9 mouse cellular contexts compared by ENCODE assay signal in genomic region chr7:46796779-46797178, GRCm38 (mm10). TPM values are rescaled to one million over a fixed set of nuclear protein-coding genes. Genes with fewer than 3 reads are reported as not detected.
A peak's percentile ranks its signal among the peaks of the same experiment; 100 is the strongest.
DNase-seq lines count a peak whose midpoint lies in the region; ATAC-seq and TF ChIP-seq lines count a peak whose summit lies in the region.
"Had no signal": no experiment of that assay in that cellular context is flagged by ENCODE, and none has a peak within 500 bp of the region (broad histone marks: within the 10 kb centered on the region; RNA-seq: fewer than 3 reads in every experiment).

No protein-coding gene starts in this region.

- no peak overlapping the region for H3K27ac ChIP-seq in lung, postnatal 0 days (ENCODE audit: low read length)
- H3K27ac ChIP-seq in embryonic fibroblast, embryonic 13.5 days (ENCODE audit: insufficient read depth, low read length), result no peak overlapping the region
- H3K27ac ChIP-seq in limb, embryonic 13.5 days, result no peak overlapping the region
- no peak overlapping the region for H3K27ac ChIP-seq in stomach, embryonic 14.5 days (ENCODE audit: low read length)

- peaks cover 10% of the 10 kb centered on the region; the same call in 1 of the 2 replicates for H3K4me1 ChIP-seq in lung, postnatal 0 days (ENCODE audit: insufficient read depth, low read depth, low read length)
- peaks cover 9% of the 10 kb centered on the region for H3K4me1 ChIP-seq in embryonic fibroblast, embryonic 13.5 days (ENCODE audit: control insufficient read depth, insufficient read depth, low read length)
- peaks cover 25% of the 10 kb centered on the region for H3K4me1 ChIP-seq in limb, embryonic 13.5 days
- peaks cover 7% of the 10 kb centered on the region for H3K4me1 ChIP-seq in stomach, embryonic 14.5 days (ENCODE audit: control insufficient read depth, insufficient read depth, low read length)

- H3K4me2 ChIP-seq in lung, postnatal 0 days (replicated peaks; ENCODE audit: low read depth, low read length), result peak overlapping the region; percentile 96
- H3K4me2 ChIP-seq in limb, embryonic 13.5 days (replicated peaks), result peak overlapping the region; percentile 92
- peak overlapping the region; percentile 83 for H3K4me2 ChIP-seq in stomach, embryonic 14.5 days (replicated peaks; ENCODE audit: low read depth, low read length)

- intact Hi-C loops in left cerebral cortex, postnatal 4 days (cut with DNase I), result no loop called here

- no peak for TF ChIP-seq POLR2A in embryonic fibroblast, embryonic 13.5 days (IDR thresholded peaks at IDR 0.05; ENCODE audit: low read depth, low read length)

- no peaks in the 10 kb centered on the region for H3K27me3 ChIP-seq in lung, postnatal 0 days (replicated peaks; ENCODE audit: insufficient read depth, low read length)
- no peaks in the 10 kb centered on the region for H3K27me3 ChIP-seq in limb, embryonic 13.5 days
- H3K27me3 ChIP-seq in stomach, embryonic 14.5 days (ENCODE audit: control insufficient read depth, insufficient read depth, low read length), result no peaks in the 10 kb centered on the region

- no peaks in the 10 kb centered on the region for H3K9me3 ChIP-seq in lung, postnatal 0 days (ENCODE audit: low read length)
- no peaks in the 10 kb centered on the region for H3K9me3 ChIP-seq in limb, embryonic 13.5 days
- H3K9me3 ChIP-seq in stomach, embryonic 14.5 days (ENCODE audit: control insufficient read depth, low read depth, low read length), result no peaks in the 10 kb centered on the region

- ATAC-seq in lung, postnatal 0 days, result no peak
- no peak for ATAC-seq in limb, embryonic 13.5 days (ENCODE audit: low FRiP score, low read depth)
- no peak for ATAC-seq in stomach, embryonic 14.5 days (ENCODE audit: insufficient number of reproducible peaks, insufficient read depth, low FRiP score, low read depth)
- ATAC-seq in erythroid progenitor cell, adult 5-6 weeks (replicated peaks; ENCODE audit: low FRiP score, poor library complexity, severe bottlenecking), result no peak

- 44% methylated on average over 6 of the region's 6 CpGs for WGBS in lung, postnatal 0 days
- WGBS in limb, embryonic 13.5 days, result 54% methylated on average over 6 of the region's 6 CpGs
- 52% methylated on average over 6 of the region's 6 CpGs for WGBS in stomach, embryonic 14.5 days

- H3K9ac ChIP-seq in lung, postnatal 0 days (replicated peaks; ENCODE audit: low read depth), result peak overlapping the region; percentile 84; the same call in 1 of the 2 replicates
- peak overlapping the region; percentile 89 for H3K9ac ChIP-seq in limb, embryonic 13.5 days
- H3K9ac ChIP-seq in stomach, embryonic 14.5 days (replicated peaks; ENCODE audit: low read depth, low read length), result peak overlapping the region; percentile 90; the same call in 1 of the 2 replicates

- TF ChIP-seq CTCF in lung, postnatal 0 days (IDR thresholded peaks at IDR 0.05), result no peak
- TF ChIP-seq CTCF in embryonic fibroblast, embryonic 13.5 days (IDR thresholded peaks at IDR 0.05; ENCODE audit: borderline replicate concordance, insufficient read depth, low read length), result no peak

- H3K36me3 ChIP-seq in lung, postnatal 0 days (ENCODE audit: insufficient read depth, low read length), result peaks cover 8% of the 10 kb centered on the region; the same call in 1 of the 2 replicates
- H3K36me3 ChIP-seq in limb, embryonic 13.5 days, result peaks cover 16% of the 10 kb centered on the region
- H3K36me3 ChIP-seq in stomach, embryonic 14.5 days (ENCODE audit: control insufficient read depth, insufficient read depth, low read length), result peaks cover 15% of the 10 kb centered on the region; the same call in 1 of the 2 replicates

- TF ChIP-seq EP300 in lung, postnatal 0 days (IDR thresholded peaks at IDR 0.05), result no peak

- H3K4me3 ChIP-seq in lung, postnatal 0 days (ENCODE audit: low read depth, low read length), result peak overlapping the region; percentile 87
- H3K4me3 ChIP-seq in embryonic fibroblast, embryonic 13.5 days (ENCODE audit: insufficient read depth, low read length), result peak overlapping the region; percentile 100
- peak overlapping the region; percentile 95 for H3K4me3 ChIP-seq in limb, embryonic 13.5 days
- peak overlapping the region; percentile 90 for H3K4me3 ChIP-seq in stomach, embryonic 14.5 days (ENCODE audit: low read depth, low read length)

- no peak for DNase-seq in lung, postnatal 0 days (ENCODE audit: low spot score)
- no peak for DNase-seq in lung, adult 18-20 months
- no peak for DNase-seq in left cerebral cortex, postnatal 4 days
- no peak for DNase-seq in Muller cell, postnatal 12 days (ENCODE audit: inconsistent ontology term)
- DNase-seq: cerebellum, postnatal 36 days had no signal

RNA-seq across cellular contexts. Expression of gene Gtf2h1, which starts 0.9 kb away (rescaled TPM):
- polyA plus RNA-seq in lung, postnatal 0 days (2015; fragmentation: Nextera tagmentation; extraction: Ambion mirVana), result 29.1 and 30.6 TPM in 2 replicates
- 73.1 and 90.6 TPM in 2 replicates for polyA plus RNA-seq in embryonic fibroblast, embryonic 13.5 days (2011; ENCODE audit: insufficient read length, low read depth, missing spikeins)
- 51.3 and 56.3 TPM in 2 replicates for polyA plus RNA-seq in limb, embryonic 13.5 days (2015; fragmentation: Nextera tagmentation; extraction: Ambion mirVana)
- 40.8 and 47.8 TPM in 2 replicates for polyA plus RNA-seq in stomach, embryonic 14.5 days (2014; fragmentation: Nextera tagmentation; extraction: Ambion mirVana)
- total RNA-seq in left cerebral cortex, postnatal 4 days (2021), result 10 to 100 TPM; 39.3 to 42.6 TPM
- total RNA-seq in erythroid progenitor cell, adult 5-6 weeks (2015; ENCODE audit: low replicate concordance), result 16.2 and 28.5 TPM in 2 replicates
- 15.2 and 25.9 TPM in 2 replicates for total RNA-seq in erythroid progenitor cell, adult 5-6 weeks (2017; ENCODE audit: low replicate concordance)

RNA-seq across cellular contexts. Expression of gene Hps5, which starts 0.9 kb away (rescaled TPM):
- polyA plus RNA-seq in lung, postnatal 0 days (2015; fragmentation: Nextera tagmentation; extraction: Ambion mirVana), result 12.7 and 13.7 TPM in 2 replicates
- polyA plus RNA-seq in embryonic fibroblast, embryonic 13.5 days (2011; ENCODE audit: insufficient read length, low read depth, missing spikeins), result 25.9 and 26.9 TPM in 2 replicates
- polyA plus RNA-seq in limb, embryonic 13.5 days (2015; fragmentation: Nextera tagmentation; extraction: Ambion mirVana), result 22.2 and 23.8 TPM in 2 replicates
- 23.6 and 24.3 TPM in 2 replicates for polyA plus RNA-seq in stomach, embryonic 14.5 days (2014; fragmentation: Nextera tagmentation; extraction: Ambion mirVana)
- total RNA-seq in left cerebral cortex, postnatal 4 days (2021), result 10 to 100 TPM; 15.5 to 16.5 TPM
- total RNA-seq in erythroid progenitor cell, adult 5-6 weeks (2015; ENCODE audit: low replicate concordance), result 7.2 and 9.2 TPM in 2 replicates
- total RNA-seq in erythroid progenitor cell, adult 5-6 weeks (2017; ENCODE audit: low replicate concordance), result 19.8 and 29.9 TPM in 2 replicates

RNA-seq across cellular contexts. Expression of gene Ldha, which starts 44.5 kb away (rescaled TPM):
- 533 and 589 TPM in 2 replicates for polyA plus RNA-seq in lung, postnatal 0 days (2015; fragmentation: Nextera tagmentation; extraction: Ambion mirVana)
- polyA plus RNA-seq in embryonic fibroblast, embryonic 13.5 days (2011; ENCODE audit: insufficient read length, low read depth, missing spikeins), result 671 and 785 TPM in 2 replicates
- polyA plus RNA-seq in limb, embryonic 13.5 days (2015; fragmentation: Nextera tagmentation; extraction: Ambion mirVana), result 1,645 and 1,659 TPM in 2 replicates
- 1,645 and 1,742 TPM in 2 replicates for polyA plus RNA-seq in stomach, embryonic 14.5 days (2014; fragmentation: Nextera tagmentation; extraction: Ambion mirVana)
- total RNA-seq in left cerebral cortex, postnatal 4 days (2021), result 100 to 1,000 TPM; 335 to 366 TPM
- 72.9 and 85.4 TPM in 2 replicates for total RNA-seq in erythroid progenitor cell, adult 5-6 weeks (2015; ENCODE audit: low replicate concordance)
- 29.2 and 59.4 TPM in 2 replicates for total RNA-seq in erythroid progenitor cell, adult 5-6 weeks (2017; ENCODE audit: low replicate concordance)

RNA-seq across cellular contexts. Expression of gene Saa2, which starts 45.2 kb away (rescaled TPM):
- 1.0 TPM in 1 of 2 replicates, not detected in the other for polyA plus RNA-seq in lung, postnatal 0 days (2015; fragmentation: Nextera tagmentation; extraction: Ambion mirVana)
- not detected in 2 replicates for polyA plus RNA-seq in embryonic fibroblast, embryonic 13.5 days (2011; ENCODE audit: insufficient read length, low read depth, missing spikeins)
- polyA plus RNA-seq in limb, embryonic 13.5 days (2015; fragmentation: Nextera tagmentation; extraction: Ambion mirVana), result 3.1 and 5.0 TPM in 2 replicates
- not detected in 2 replicates for polyA plus RNA-seq in stomach, embryonic 14.5 days (2014; fragmentation: Nextera tagmentation; extraction: Ambion mirVana)
- total RNA-seq in left cerebral cortex, postnatal 4 days (2021), result not detected
- not detected in 2 replicates for total RNA-seq in erythroid progenitor cell, adult 5-6 weeks (2015; ENCODE audit: low replicate concordance)
- not detected in 2 replicates for total RNA-seq in erythroid progenitor cell, adult 5-6 weeks (2017; ENCODE audit: low replicate concordance)

RNA-seq across cellular contexts. Expression of gene Saa1, which starts 54.0 kb away (rescaled TPM):
- 0.65 and 0.69 TPM in 2 replicates for polyA plus RNA-seq in lung, postnatal 0 days (2015; fragmentation: Nextera tagmentation; extraction: Ambion mirVana)
- not detected in 2 replicates for polyA plus RNA-seq in embryonic fibroblast, embryonic 13.5 days (2011; ENCODE audit: insufficient read length, low read depth, missing spikeins)
- polyA plus RNA-seq in limb, embryonic 13.5 days (2015; fragmentation: Nextera tagmentation; extraction: Ambion mirVana), result 2.3 and 4.2 TPM in 2 replicates
- polyA plus RNA-seq in stomach, embryonic 14.5 days (2014; fragmentation: Nextera tagmentation; extraction: Ambion mirVana), result 0.59 and 1.2 TPM in 2 replicates
- not detected for total RNA-seq in left cerebral cortex, postnatal 4 days (2021)
- total RNA-seq in erythroid progenitor cell, adult 5-6 weeks (2015; ENCODE audit: low replicate concordance), result not detected in 2 replicates
- total RNA-seq in erythroid progenitor cell, adult 5-6 weeks (2017; ENCODE audit: low replicate concordance), result not detected in 2 replicates
